Mouse (Mus musculus) CH12.LX (cell line): ENCODE measurements around the gene Vps26a. TPM values are rescaled to one million over a fixed set of nuclear protein-coding genes. Genes with fewer than 3 reads are reported as not detected.

ENCODE experiments used
- DNase-seq: peaks from one replicate; pipeline ENCODE4 v3.0.0-alpha.2; 2013; ENCODE audit errors: extremely low read depth
- H3K27ac ChIP-seq: 2 replicates; pipeline ENCODE4 v1.5.1; 2012; ENCODE audit warnings: low read depth, mild to moderate bottlenecking, control low read depth, moderate library complexity; ENCODE audit not compliant: insufficient read depth
- H3K27me3 ChIP-seq: replicated peaks from 2 replicates; pipeline ENCODE3; 2012; ENCODE audit warnings: inconsistent platforms
- H3K36me3 ChIP-seq, 2 experiments: replicated peaks in 1 of 2; 2 replicates each; pipeline versions ENCODE3 to v1.6.1; 2012; ENCODE audit warnings: inconsistent platforms in 1 of 2, low read length in 1 of 2, mild to moderate bottlenecking in 1 of 2, mixed read lengths in 1 of 2, moderate library complexity in 1 of 2; ENCODE audit not compliant: control insufficient read depth in 1 of 2, insufficient read depth in 1 of 2
- H3K4me1 ChIP-seq, 2 experiments: 2 replicates each; pipeline ENCODE4 v1.6.1; 2012; ENCODE audit warnings: inconsistent platforms in 1 of 2, moderate library complexity in 1 of 2; ENCODE audit not compliant: insufficient read depth in 2 of 2, control insufficient read depth in 1 of 2
- H3K4me2 ChIP-seq: 2 replicates; pipeline ENCODE4 v1.6.1; 2012; ENCODE audit warnings: low read depth, mild to moderate bottlenecking, control low read depth; ENCODE audit not compliant: poor library complexity, insufficient read depth, severe bottlenecking
- H3K4me3 ChIP-seq, 3 experiments: fragments of 150-350 bp in 1 of 3; sonication (generic) in 1 of 3; replicated peaks in 1 of 3; 2 replicates each; pipeline versions ENCODE3 to v1.5.1; 2011 to 2012; ENCODE audit warnings: low read depth in 2 of 3, low read length in 2 of 3, mild to moderate bottlenecking in 2 of 3, moderate library complexity in 2 of 3, control low read depth in 1 of 3, improper control_type of control experiment in 1 of 3, inconsistent platforms in 1 of 3, mixed read lengths in 1 of 3; ENCODE audit not compliant: poor library complexity in 1 of 3
- H3K79me2 ChIP-seq: replicated peaks from 2 replicates; pipeline ENCODE4 v1.6.1; 2012; ENCODE audit warnings: mild to moderate bottlenecking, moderate library complexity; ENCODE audit not compliant: control insufficient read depth, poor library complexity, insufficient read depth, severe bottlenecking; ENCODE audit errors: extremely low read depth
- H3K9ac ChIP-seq: 2 replicates; pipeline ENCODE4 v1.6.1; 2012; ENCODE audit warnings: low read depth, mild to moderate bottlenecking, control low read depth, moderate library complexity; ENCODE audit not compliant: insufficient read depth
- H3K9me3 ChIP-seq: replicated peaks from 2 replicates; pipeline ENCODE3; 2012; ENCODE audit warnings: low read length, inconsistent platforms, mixed read lengths
- BHLHE40 ChIP-seq: IDR thresholded peaks from 2 replicates; pipeline ENCODE4 v1.6.1; 2011; ENCODE audit warnings: mild to moderate bottlenecking, low read depth, low read length, improper control_type of control experiment
- CHD1 ChIP-seq: IDR thresholded peaks from 2 replicates; pipeline ENCODE4 v1.6.1; 2012; ENCODE audit warnings: low read depth, low read length, improper control_type of control experiment, inconsistent platforms
- CHD2 ChIP-seq: IDR thresholded peaks from 2 replicates; pipeline ENCODE4 v1.6.1; 2011; ENCODE audit warnings: low read length, improper control_type of control experiment
- CTCF ChIP-seq, 2 experiments: IDR thresholded peaks in 1 of 2; conservative IDR thresholded peaks in 1 of 2; 2 replicates each; pipeline ENCODE4 v1.5.1; 2011 to 2012; ENCODE audit warnings: low read depth in 2 of 2, low read length in 2 of 2, improper control_type of control experiment in 1 of 2, inconsistent platforms in 1 of 2, mild to moderate bottlenecking in 1 of 2, moderate library complexity in 1 of 2
- ELF1 ChIP-seq: IDR thresholded peaks from 2 replicates; pipeline ENCODE4 v1.6.1; 2014; ENCODE audit warnings: low read depth, mild to moderate bottlenecking, inconsistent platforms, low read length, improper control_type of control experiment
- EP300 ChIP-seq: IDR thresholded peaks from 2 replicates; pipeline ENCODE4 v1.6.1; 2011; ENCODE audit warnings: low read length, improper control_type of control experiment
- GABPA ChIP-seq: IDR thresholded peaks from 2 replicates; pipeline ENCODE4 v1.6.1; 2012; ENCODE audit warnings: low read depth, low read length, improper control_type of control experiment, inconsistent platforms; ENCODE audit not compliant: insufficient replicate concordance
- HCFC1 ChIP-seq: IDR thresholded peaks from 2 replicates; pipeline ENCODE4 v1.6.1; 2012; ENCODE audit warnings: low read depth, mild to moderate bottlenecking, inconsistent platforms, low read length, improper control_type of control experiment
- JUN ChIP-seq: IDR thresholded peaks from 2 replicates; pipeline ENCODE4 v1.6.1; 2011; ENCODE audit warnings: low read depth, mild to moderate bottlenecking, low read length, improper control_type of control experiment, moderate library complexity; ENCODE audit not compliant: insufficient read depth
- MEF2A ChIP-seq: IDR thresholded peaks from 2 replicates; pipeline ENCODE4 v1.6.1; 2014; ENCODE audit warnings: low read depth, mild to moderate bottlenecking, inconsistent platforms, low read length, improper control_type of control experiment, borderline replicate concordance
- MXI1 ChIP-seq: IDR thresholded peaks from 2 replicates; pipeline ENCODE4 v1.6.1; 2011; ENCODE audit warnings: mild to moderate bottlenecking, low read depth, low read length, improper control_type of control experiment
- PAX5 ChIP-seq: IDR thresholded peaks from 2 replicates; pipeline ENCODE4 v1.6.1; 2012; ENCODE audit warnings: low read length, inconsistent platforms, mixed read lengths
- RAD21 ChIP-seq: IDR thresholded peaks from 2 replicates; pipeline ENCODE4 v1.6.1; 2011; ENCODE audit warnings: low read depth, mild to moderate bottlenecking, low read length, improper control_type of control experiment, moderate library complexity
- RCOR1 ChIP-seq: conservative IDR thresholded peaks from 2 replicates; pipeline ENCODE4 v1.6.1; 2012; ENCODE audit warnings: low read depth, mild to moderate bottlenecking, inconsistent platforms, low read length, improper control_type of control experiment
- SIN3A ChIP-seq: IDR thresholded peaks from 2 replicates; pipeline ENCODE4 v1.6.1; 2012; ENCODE audit warnings: low read length, improper control_type of control experiment, inconsistent platforms
- SMC3 ChIP-seq: IDR thresholded peaks from 2 replicates; pipeline ENCODE4 v1.6.1; 2011; ENCODE audit warnings: low read depth, low read length, improper control_type of control experiment
- TBP ChIP-seq: conservative IDR thresholded peaks from 2 replicates; pipeline ENCODE4 v1.6.1; 2011; ENCODE audit warnings: low read depth, low read length, improper control_type of control experiment
- TCF12 ChIP-seq: IDR thresholded peaks from 2 replicates; pipeline ENCODE4 v1.6.1; 2014; ENCODE audit warnings: low read depth, mild to moderate bottlenecking, inconsistent platforms, low read length, improper control_type of control experiment
- UBTF ChIP-seq: IDR thresholded peaks from 2 replicates; pipeline ENCODE4 v1.6.1; 2012; ENCODE audit warnings: low read depth, mild to moderate bottlenecking, inconsistent platforms, low read length, improper control_type of control experiment, moderate library complexity
- ZC3H11A ChIP-seq: IDR thresholded peaks from 2 replicates; pipeline ENCODE4 v1.6.1; 2012; ENCODE audit warnings: low read depth, mild to moderate bottlenecking, inconsistent platforms, low read length, improper control_type of control experiment
- ZMIZ1 ChIP-seq: IDR thresholded peaks from 2 replicates; pipeline ENCODE4 v1.6.1; 2012; ENCODE audit warnings: low read depth, mild to moderate bottlenecking, inconsistent platforms, low read length, improper control_type of control experiment
- ZNF384 ChIP-seq: IDR thresholded peaks from 2 replicates; pipeline ENCODE4 v1.6.1; 2012; ENCODE audit warnings: low read depth, low read length, improper control_type of control experiment, inconsistent platforms
- dilution Hi-C: fragments of 300-500 bp; cut with MboI; formaldehyde crosslinking; loops from 2 replicates; pipeline ENCODE4 v1.14.3; 2020; ENCODE audit warnings: low sequenced_read_pairs; ENCODE audit not compliant: extremely low pct_unique_long_range_greater_than_20kb, extremely low pct_ligation_motif_present
- in situ Hi-C: fragments of 300-500 bp; cut with MboI; formaldehyde crosslinking; loops from 3 replicates; pipeline ENCODE4 v1.14.3; 2019; ENCODE audit warnings: low sequenced_read_pairs, low pct_ligation_motif_present, low pct_unique_long_range_greater_than_20kb, mixed read lengths
- polyA plus RNA-seq: library from polyadenylated mRNA; unstranded; fragments of >175 nt; gene quantifications from 2 replicates; pipeline ENCODE4 v1.2.1, GENCODE M21; 2012; ENCODE audit warnings: low read depth; ENCODE audit not compliant: insufficient read length
- total RNA-seq, 2 experiments: library from RNA; depleted of rRNA; stranded (reverse); fragments of 300-350 nt in 1 of 2; fragments of >200 nt in 1 of 2; gene quantifications; 2 replicates each; pipeline ENCODE4 v1.2.3; 2012 to 2014

The Vps26a gene
- total and polyA plus RNA-seq, 3 experiments = 14.2 to 33.5 (median 32.5) TPM

DNA sequence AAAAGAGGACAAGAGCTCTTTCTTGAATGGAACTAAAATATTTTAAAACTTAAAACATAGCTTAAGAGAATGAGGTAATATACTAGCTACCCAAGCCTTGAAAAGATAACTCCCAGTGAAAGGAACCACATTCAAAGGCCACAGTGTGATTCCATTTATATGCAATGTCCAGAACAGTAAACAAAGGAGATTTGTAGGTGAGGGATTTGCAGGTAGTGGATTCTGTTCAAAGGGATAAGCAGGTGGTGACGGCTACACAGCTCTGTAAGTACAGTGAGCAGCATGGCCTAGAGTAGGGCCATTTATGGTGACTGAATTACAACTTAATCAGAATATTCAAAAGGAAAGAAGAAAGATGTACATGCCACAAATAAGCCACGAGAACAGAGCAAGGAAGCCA lies 9.6 kb downstream of the Vps26a start:
- no peaks in the 10 kb centered on the region for H3K27me3 ChIP-seq
- no peak overlapping the region for H3K27ac ChIP-seq
- no peaks in the 10 kb centered on the region for H3K9me3 ChIP-seq
- no peak overlapping the region for H3K4me3 ChIP-seq
- no peak overlapping the region for H3K9ac ChIP-seq
- DNase-seq = no peak
- TF ChIP-seq TBP = no peak
- TF ChIP-seq HCFC1 = no peak
- TF ChIP-seq SMC3 = no peak
- TF ChIP-seq EP300 = no peak
- no peak for TF ChIP-seq CTCF (conservative IDR thresholded peaks at IDR 0.05 in 1 of 2, IDR thresholded peaks at IDR 0.05 in 1 of 2; ENCODE audit: low read depth in 2 of 2, low read length in 2 of 2)
- TF ChIP-seq CHD2 = no peak
- TF ChIP-seq GABPA = no peak
- no peak for TF ChIP-seq ZMIZ1
- no peak for TF ChIP-seq ELF1
- no peak for TF ChIP-seq UBTF
- TF ChIP-seq BHLHE40 = no peak
- TF ChIP-seq RAD21 = no peak
- TF ChIP-seq TCF12 = no peak
- no peak for TF ChIP-seq MEF2A
- TF ChIP-seq ZC3H11A = no peak
- TF ChIP-seq CHD1 = no peak
- no peak for TF ChIP-seq ZNF384
- TF ChIP-seq PAX5 = no peak
- no peak for TF ChIP-seq MXI1
- TF ChIP-seq SIN3A = no peak
- H3K4me1 ChIP-seq = no peaks in the 10 kb centered on the region
- in situ Hi-C loops (no loop called here), dilution Hi-C loops (no loop called here)
- H3K4me2 ChIP-seq = no peak overlapping the region
- H3K79me2 ChIP-seq = peaks cover 14% of the 10 kb centered on the region
- peaks cover 6 to 33% of the 10 kb centered on the region in 2 experiments for H3K36me3 ChIP-seq

DNA sequence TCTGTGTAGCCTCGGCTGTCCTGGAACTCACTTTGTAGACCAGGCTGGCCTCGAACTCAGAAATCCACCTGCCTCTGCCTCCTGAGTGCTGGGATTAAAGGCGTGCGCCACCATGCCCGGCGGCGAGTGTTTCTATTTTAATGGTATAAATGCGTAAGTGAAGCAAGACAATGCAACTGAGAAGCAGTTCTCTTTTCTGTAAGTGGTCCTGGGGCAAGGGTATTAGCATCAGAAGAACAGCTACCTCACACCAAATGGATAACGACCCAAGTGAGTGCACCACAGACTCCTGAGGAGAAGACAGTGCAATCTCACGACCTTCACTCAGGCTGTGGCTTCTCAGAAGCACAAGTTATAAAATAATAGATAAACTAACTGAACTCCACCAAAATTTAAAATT lies 11.7 kb downstream of the Vps26a start:
- peaks cover 9% of the 10 kb centered on the region; the same call in 1 of the 2 replicates for H3K79me2 ChIP-seq
- no peak for DNase-seq
- H3K9me3 ChIP-seq = no peaks in the 10 kb centered on the region
- in situ Hi-C loops = no loop called here
- dilution Hi-C loops = no loop called here
- peaks cover 6 to 37% of the 10 kb centered on the region in 2 experiments for H3K36me3 ChIP-seq
- no peak overlapping the region for H3K9ac ChIP-seq
- no peak overlapping the region for H3K27ac ChIP-seq
- TF ChIP-seq JUN = no peak
- no peak for TF ChIP-seq SMC3
- no peak for TF ChIP-seq TCF12
- no peak for TF ChIP-seq TBP
- TF ChIP-seq HCFC1 = no peak
- TF ChIP-seq RCOR1 = no peak
- TF ChIP-seq UBTF = no peak
- H3K4me3 ChIP-seq = no peak overlapping the region
- H3K4me1 ChIP-seq = no peaks in the 10 kb centered on the region
- no peaks in the 10 kb centered on the region for H3K27me3 ChIP-seq
- H3K4me2 ChIP-seq = no peak overlapping the region
